Mouse (Mus musculus): ENCODE results near the gene Cry2.

The Cry2 gene

GRCm38 (mm10) chr2:92370821-92371805 lies 62.7 kb downstream of the Cry2 start:
- DNase-seq (ENCODE audit: low read depth, low spot score) = peak; percentile 53

- DNase-seq (ENCODE audit: low read depth, low spot score) = no peak
Observed at GRCm38 (mm10) chr2:92370375-92370774, 63.5 kb downstream of the Cry2 start.

GRCm38 (mm10) chr2:92367383-92368029 lies 66.3 kb downstream of the Cry2 start:
- no peak for DNase-seq (ENCODE audit: low read depth, low spot score)

GRCm38 (mm10) chr2:92365568-92365967 lies 68.3 kb downstream of the Cry2 start:
- DNase-seq (ENCODE audit: low read depth, low spot score) = no peak

- no peak for DNase-seq (ENCODE audit: low read depth, low spot score)
Observed at GRCm38 (mm10) chr2:92364086-92364485, 69.8 kb downstream of the Cry2 start.

GRCm38 (mm10) chr2:92362571-92363228 lies 71.1 kb downstream of the Cry2 start:
- no peak for DNase-seq (ENCODE audit: low read depth, low spot score)

GRCm38 (mm10) chr2:92361795-92362194 lies 72.0 kb downstream of the Cry2 start:
- no peak for DNase-seq (ENCODE audit: low read depth, low spot score)

- no peak for DNase-seq (ENCODE audit: low read depth, low spot score)
Observed at GRCm38 (mm10) chr2:92360893-92361292, 73.0 kb downstream of the Cry2 start.

- no peak for DNase-seq (ENCODE audit: low read depth, low spot score)
Observed at GRCm38 (mm10) chr2:92360186-92360823, 73.5 kb downstream of the Cry2 start.

GRCm38 (mm10) chr2:92359301-92359700 lies 74.5 kb downstream of the Cry2 start:
- no peak for DNase-seq (ENCODE audit: low read depth, low spot score)

- no peak for DNase-seq (ENCODE audit: low read depth, low spot score)
Observed at GRCm38 (mm10) chr2:92354224-92354623, 79.6 kb downstream of the Cry2 start.

Measured in CD4-positive helper T cell, adult 2 months (primary cell).